Mouse (Mus musculus) lung, embryonic 16.5 days (tissue): ENCODE data around the gene Cyp27b1. TPM values are rescaled to one million over a fixed set of nuclear protein-coding genes. Genes with fewer than 3 reads are reported as not detected.
A peak's percentile ranks its signal among the peaks of the same experiment; 100 is the strongest.

ENCODE experiments used
- ATAC-seq: fragments of 200-750 bp; cut with Nextera tagmentation; 2 replicates; pipeline ENCODE4 v1.8.0; 2017; ENCODE audit warnings: low read depth, mild to moderate bottlenecking, moderate library complexity
- H3K27ac ChIP-seq: fragments of 300-500 bp; sonication (generic); 2 replicates; pipeline ENCODE4 v1.5.1; 2014; ENCODE audit warnings: mild to moderate bottlenecking, control low read depth, low read length
- H3K27me3 ChIP-seq: fragments of 300-500 bp; sonication (generic); 2 replicates; pipeline ENCODE4 v1.6.1; 2014; ENCODE audit warnings: low read depth, low read length, mixed read lengths; ENCODE audit not compliant: control insufficient read depth, insufficient read depth
- H3K36me3 ChIP-seq: fragments of 300-500 bp; sonication (generic); 2 replicates; pipeline ENCODE4 v1.6.1; 2014; ENCODE audit warnings: low read length; ENCODE audit not compliant: control insufficient read depth, insufficient read depth
- H3K4me1 ChIP-seq: fragments of 300-500 bp; sonication (generic); replicated peaks from 2 replicates; pipeline ENCODE4 v1.6.1; 2014; ENCODE audit warnings: low read length, mixed read lengths; ENCODE audit not compliant: control insufficient read depth, insufficient read depth
- H3K4me2 ChIP-seq: fragments of 300-500 bp; sonication (generic); 2 replicates; pipeline ENCODE4 v1.6.1; 2014; ENCODE audit warnings: low read depth, low read length, control low read depth
- H3K4me3 ChIP-seq: fragments of 300-500 bp; sonication (generic); 2 replicates; pipeline ENCODE4 v1.5.1; 2014; ENCODE audit warnings: mild to moderate bottlenecking, low read length, control low read depth
- H3K9ac ChIP-seq: fragments of 300-500 bp; sonication (generic); 2 replicates; pipeline ENCODE4 v1.6.1; 2014; ENCODE audit warnings: low read length, control low read depth
- H3K9me3 ChIP-seq: fragments of 300-500 bp; sonication (generic); 2 replicates; pipeline ENCODE4 v1.6.1; 2016; ENCODE audit warnings: low read length; ENCODE audit not compliant: control insufficient read depth
- WGBS: fragments of 180-500 bp; shearing (Covaris S2); extraction: QIAGEN DNeasy Blood & Tissue Kit; methylation state at CpG from one replicate; pipeline ENCODE4 v1.1.7; 2014; 5-methylcytosine and 5-hydroxymethylcytosine counted together
- polyA plus RNA-seq: library from polyadenylated mRNA; unstranded; fragments of >200 nt; fragmentation: Nextera tagmentation; extraction: Ambion mirVana; gene quantifications from 2 replicates; pipeline ENCODE4 v1.2.1, GENCODE M21; 2015

The Cyp27b1 gene
- polyA plus RNA-seq, 1 experiment from 2014 or later, result 0.11 TPM

DNA sequence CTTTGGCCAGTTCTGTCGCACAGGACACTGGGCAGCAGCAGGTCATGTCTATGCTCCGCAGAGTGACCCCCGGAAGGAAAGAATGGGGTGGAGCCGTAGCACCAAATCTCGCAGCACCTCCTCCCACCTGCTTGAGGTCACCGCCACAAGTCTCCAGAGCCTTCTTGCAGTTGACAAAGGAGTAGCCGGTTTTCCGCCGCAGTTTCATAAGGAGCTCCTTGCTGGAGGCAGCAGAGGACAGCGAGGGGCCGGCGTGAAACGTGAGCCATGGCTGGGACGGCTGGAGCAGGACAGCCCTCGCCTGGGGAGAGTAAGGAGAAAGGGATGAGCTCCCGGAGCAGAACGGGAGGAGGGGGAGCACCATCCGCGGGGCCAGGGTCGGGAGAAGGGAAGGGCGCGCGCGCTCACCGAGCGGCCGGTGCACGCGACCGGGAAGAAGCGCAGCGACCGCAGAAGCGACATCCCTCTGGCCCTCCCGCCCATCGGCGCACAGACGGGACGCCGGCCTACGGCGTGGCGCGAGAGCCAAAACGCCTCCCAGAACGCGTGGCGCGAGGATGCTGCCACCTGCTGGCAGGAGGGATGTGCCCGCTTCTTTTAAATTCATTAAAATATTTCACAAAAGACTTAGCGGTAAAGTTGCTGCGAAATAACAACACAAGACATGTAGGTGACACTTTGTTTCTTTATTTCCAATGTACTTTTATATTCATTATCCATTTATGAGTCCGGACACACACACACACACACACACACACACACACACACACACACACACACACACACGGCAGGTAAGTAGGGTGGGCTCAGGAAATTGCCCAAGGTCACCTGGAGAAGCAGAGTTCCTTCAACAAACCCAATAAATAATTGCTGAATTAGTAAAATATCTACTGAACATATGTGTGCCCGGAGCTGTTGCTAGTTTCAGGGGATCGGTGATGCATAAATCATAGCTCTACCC is 17.4 kb upstream of the Cyp27b1 start, which contains the start of gene Tsfm:
Gene Tsfm, minus strand, starts transcription at position 505 of the 961 bp plus-strand sequence.
- H3K36me3 ChIP-seq, result peaks cover 15% of the 10 kb centered on the region
- WGBS, result 5% methylated on average over 56 of the region's 56 CpGs
- peak within 1 kb of the TSS; percentile 71 for H3K4me2 ChIP-seq
- H3K27me3 ChIP-seq, result no peaks in the 10 kb centered on the region
- H3K4me1 ChIP-seq, result no peaks in the 10 kb centered on the region; the same call in 1 of the 2 replicates
- H3K27ac ChIP-seq, result peak within 1 kb of the TSS; percentile 74
- peak; percentile 92 for ATAC-seq
- peak within 1 kb of the TSS; percentile 91 for H3K9ac ChIP-seq
- no peaks in the 10 kb centered on the region for H3K9me3 ChIP-seq
- H3K4me3 ChIP-seq, result peak within 1 kb of the TSS; percentile 90

DNA sequence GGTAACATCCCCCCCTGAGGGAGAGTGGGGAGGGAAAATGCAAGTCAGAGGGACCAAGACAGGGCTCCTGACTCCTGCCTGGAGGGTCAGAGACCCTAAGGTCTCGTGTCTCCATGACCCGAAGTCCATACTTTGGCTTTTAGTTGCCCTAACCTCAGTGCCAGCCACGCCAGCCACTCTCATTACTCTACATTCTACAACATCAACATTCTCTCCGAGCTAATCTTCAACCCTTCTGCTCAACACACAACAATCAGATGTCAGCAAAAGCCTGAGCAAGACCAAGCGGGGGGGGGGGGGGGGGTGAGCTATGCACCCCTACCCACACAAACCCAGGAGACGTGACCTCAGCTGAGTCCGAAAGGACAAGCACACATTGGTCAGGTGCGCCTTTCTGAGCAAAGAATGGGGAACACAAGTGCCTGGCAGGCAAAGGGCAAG is 14.7 kb upstream of the Cyp27b1 start:
- no peak overlapping the region for H3K9ac ChIP-seq
- H3K9me3 ChIP-seq, result no peaks in the 10 kb centered on the region
- H3K4me3 ChIP-seq, result no peak overlapping the region
- H3K36me3 ChIP-seq, result peaks cover 3% of the 10 kb centered on the region; the same call in 1 of the 2 replicates
- no peak for ATAC-seq
- no peaks in the 10 kb centered on the region; the same call in 1 of the 2 replicates for H3K27me3 ChIP-seq
- no peaks in the 10 kb centered on the region; the same call in 1 of the 2 replicates for H3K4me1 ChIP-seq
- H3K4me2 ChIP-seq, result no peak overlapping the region
- H3K27ac ChIP-seq, result no peak overlapping the region
- WGBS, result 75% methylated on average over 8 of the region's 8 CpGs

DNA sequence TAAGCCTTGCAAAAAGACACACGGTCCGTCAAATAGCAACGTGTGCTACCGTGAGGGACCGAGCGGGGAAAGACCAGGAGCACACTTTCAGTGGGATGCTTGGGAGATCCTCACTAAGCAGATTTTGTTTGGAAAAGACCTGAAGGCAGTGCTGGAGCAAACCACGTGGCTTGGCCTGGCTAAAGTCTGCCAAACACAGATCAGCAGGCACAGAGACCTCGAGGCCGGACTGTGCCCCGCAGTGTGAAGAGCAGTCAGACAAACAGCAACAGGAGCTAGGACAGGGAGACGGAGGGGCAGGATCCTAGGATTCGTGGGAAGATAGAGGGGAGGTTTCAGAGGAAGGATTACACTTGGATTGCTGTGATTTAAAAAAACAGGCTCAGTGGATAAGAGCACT is 11.8 kb upstream of the Cyp27b1 start:
- H3K4me1 ChIP-seq, result 0 out of 2 replicates have a peak, but pooled peaks cover 2% of the 10 kb centered on the region
- ATAC-seq, result no peak

DNA sequence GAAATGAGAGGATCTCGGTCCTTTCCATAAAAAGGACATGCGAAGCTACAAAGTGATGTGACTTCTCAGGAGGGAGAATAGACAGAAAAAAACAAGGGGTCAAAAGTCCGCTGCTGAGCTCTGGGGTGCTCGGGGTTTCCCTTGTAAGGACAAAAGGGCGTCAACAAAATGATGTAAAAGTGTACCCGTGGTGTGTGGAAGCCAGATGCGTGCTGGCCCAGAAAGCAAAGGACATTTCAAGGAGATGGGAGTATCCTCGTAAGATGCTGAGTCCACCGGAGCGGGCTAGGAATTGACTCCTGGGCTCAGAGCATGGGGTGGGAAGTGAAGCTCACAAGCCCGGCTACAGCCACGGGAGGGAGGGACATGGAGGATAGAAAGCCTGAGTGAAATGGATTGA is 10.4 kb upstream of the Cyp27b1 start:
- H3K9me3 ChIP-seq, result no peaks in the 10 kb centered on the region
- ATAC-seq, result no peak
- no peak overlapping the region for H3K4me3 ChIP-seq
- no peak overlapping the region for H3K9ac ChIP-seq
- H3K27me3 ChIP-seq, result no peaks in the 10 kb centered on the region; the same call in 1 of the 2 replicates
- peaks cover 6% of the 10 kb centered on the region for H3K4me1 ChIP-seq
- no peaks in the 10 kb centered on the region for H3K36me3 ChIP-seq
- no peak overlapping the region for H3K4me2 ChIP-seq
- 76% methylated on average over 12 of the region's 12 CpGs for WGBS
- H3K27ac ChIP-seq, result no peak overlapping the region

More for the DNA sequence above, 11.8 kb upstream of the Cyp27b1 start:
- Histone ChIP-seq H3K4me3 (no peak overlapping the region), H3K36me3 (no peaks in the 10 kb centered on the region), H3K27me3 (no peaks in the 10 kb centered on the region; the same call in 1 of the 2 replicates), H3K27ac (no peak overlapping the region), H3K9me3 (no peaks in the 10 kb centered on the region), H3K9ac (no peak overlapping the region), H3K4me2 (no peak overlapping the region)
- 74% methylated on average over 12 of the region's 12 CpGs for WGBS

DNA sequence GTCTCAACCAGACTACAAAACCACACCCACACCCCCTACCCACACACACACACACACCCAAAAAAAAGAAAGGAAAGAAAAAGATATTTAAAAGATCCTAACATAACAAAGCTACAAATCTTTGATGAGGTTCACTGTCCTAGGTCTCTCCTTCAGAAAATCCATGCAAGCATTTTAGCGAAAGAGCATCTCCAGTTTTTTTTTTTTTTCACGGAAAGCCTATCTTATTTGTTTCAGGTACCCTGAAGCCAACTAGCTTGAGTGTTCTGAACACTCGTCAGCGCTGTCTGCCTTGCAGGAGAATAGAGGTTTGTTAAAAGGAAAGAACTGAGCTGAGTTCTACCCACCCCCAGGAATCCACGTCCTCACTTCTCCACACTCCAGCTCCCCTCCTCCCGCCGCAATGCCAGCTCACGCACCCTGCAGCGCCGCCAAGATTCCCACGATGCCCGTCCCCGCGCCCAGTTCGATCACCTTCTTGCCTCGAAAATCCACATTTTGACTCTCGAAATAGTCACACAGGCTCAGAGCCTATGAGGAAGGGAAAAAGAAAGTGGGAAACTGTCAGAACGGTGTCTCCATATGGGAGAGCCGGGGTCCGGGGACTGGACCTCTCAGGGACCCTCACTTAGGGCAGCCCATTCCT is 7.4 kb upstream of the Cyp27b1 start:
- peaks cover 10% of the 10 kb centered on the region for H3K4me1 ChIP-seq
- peak overlapping the region; percentile 69 for H3K9ac ChIP-seq
- peak overlapping the region; percentile 84 for H3K4me2 ChIP-seq
- no peaks in the 10 kb centered on the region; the same call in 1 of the 2 replicates for H3K36me3 ChIP-seq
- peak; percentile 17; the same call in 1 of the 2 replicates for ATAC-seq
- peak overlapping the region; percentile 90 for H3K4me3 ChIP-seq
- no peaks in the 10 kb centered on the region for H3K9me3 ChIP-seq
- H3K27me3 ChIP-seq, result no peaks in the 10 kb centered on the region; the same call in 1 of the 2 replicates
- WGBS, result under 1% methylated on average over 20 of the region's 20 CpGs
- H3K27ac ChIP-seq, result no peak overlapping the region

DNA sequence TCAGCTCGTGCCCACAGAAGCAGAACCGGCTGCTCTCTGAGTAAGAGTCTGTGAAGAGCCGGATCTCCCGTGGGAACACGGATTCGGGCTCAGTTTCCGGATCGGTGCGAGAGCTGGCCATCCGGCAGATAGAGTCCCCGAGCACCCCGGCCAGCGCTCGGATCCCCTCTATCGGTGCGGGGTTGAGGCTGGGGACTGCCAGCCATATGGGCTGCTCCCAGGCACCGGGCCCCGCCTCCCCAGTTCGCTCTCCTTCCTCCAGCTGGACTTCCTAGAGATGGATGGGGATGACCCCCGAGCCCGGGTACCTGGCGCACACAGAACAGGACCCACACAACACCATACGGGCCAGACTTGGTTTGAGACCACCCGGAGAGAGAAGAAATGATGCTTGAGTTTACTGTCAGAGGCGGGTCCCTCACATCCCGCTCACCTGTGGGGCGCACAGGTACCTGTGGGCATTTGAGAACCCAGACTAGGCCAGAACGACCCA is 6.7 kb upstream of the Cyp27b1 start, which contains the start of the genes Mettl1 and Eef1akmt3:
Gene Mettl1, plus strand, starts transcription at position 141 of the 493 bp plus-strand sequence.
Gene Eef1akmt3, minus strand, starts transcription at position 240 of the 493 bp plus-strand sequence.
- Histone ChIP-seq H3K4me1 (peaks cover 10% of the 10 kb centered on the region), H3K9ac (peak within 1 kb of the TSS; percentile 69), H3K9me3 (no peaks in the 10 kb centered on the region), H3K4me2 (peak within 1 kb of the TSS; percentile 84), H3K27me3 (no peaks in the 10 kb centered on the region; the same call in 1 of the 2 replicates), H3K36me3 (peaks cover 1% of the 10 kb centered on the region; the same call in 1 of the 2 replicates), H3K4me3 (peak within 1 kb of the TSS; percentile 90), H3K27ac (peak within 1 kb of the TSS; percentile 62; the same call in 1 of the 2 replicates)
- under 1% methylated on average over 28 of the region's 28 CpGs for WGBS
- peak; percentile 70 for ATAC-seq

DNA sequence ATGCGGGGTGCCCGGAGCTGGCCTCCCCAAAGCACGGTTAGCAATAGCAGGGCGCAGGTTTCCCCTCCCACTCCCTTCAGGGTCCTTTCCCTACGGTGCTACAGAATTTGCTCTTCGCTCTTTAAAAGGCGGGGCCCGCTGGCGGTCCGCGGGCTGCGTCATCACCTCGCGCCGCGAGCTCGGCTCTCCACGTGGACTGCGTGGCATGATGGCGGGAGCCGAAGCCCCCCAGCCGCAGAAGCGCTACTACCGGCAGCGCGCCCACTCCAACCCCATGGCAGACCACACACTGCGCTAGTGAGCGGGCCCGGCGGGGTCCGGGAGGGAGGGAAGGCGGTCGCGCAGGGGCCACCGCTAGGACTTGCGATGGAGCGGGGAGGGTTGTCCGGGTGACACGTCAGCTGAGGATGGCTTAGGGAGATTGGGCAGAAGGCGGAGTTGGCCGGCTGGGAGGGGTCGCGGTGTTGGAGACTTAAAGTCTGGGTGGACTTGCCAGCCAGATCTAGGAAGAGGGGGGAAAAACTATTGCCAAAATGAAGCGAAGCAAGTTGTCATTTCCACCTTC is 6.2 kb upstream of the Cyp27b1 start:
- ATAC-seq, result peak; percentile 91
- no peaks in the 10 kb centered on the region; the same call in 1 of the 2 replicates for H3K27me3 ChIP-seq
- H3K9ac ChIP-seq, result peak overlapping the region; percentile 69
- peak overlapping the region; percentile 84 for H3K4me2 ChIP-seq
- H3K4me1 ChIP-seq, result peaks cover 10% of the 10 kb centered on the region
- H3K27ac ChIP-seq, result peak overlapping the region; percentile 62; the same call in 1 of the 2 replicates
- H3K36me3 ChIP-seq, result peaks cover 2% of the 10 kb centered on the region; the same call in 1 of the 2 replicates
- WGBS, result under 1% methylated on average over 44 of the region's 44 CpGs
- no peaks in the 10 kb centered on the region for H3K9me3 ChIP-seq
- H3K4me3 ChIP-seq, result peak overlapping the region; percentile 90

DNA sequence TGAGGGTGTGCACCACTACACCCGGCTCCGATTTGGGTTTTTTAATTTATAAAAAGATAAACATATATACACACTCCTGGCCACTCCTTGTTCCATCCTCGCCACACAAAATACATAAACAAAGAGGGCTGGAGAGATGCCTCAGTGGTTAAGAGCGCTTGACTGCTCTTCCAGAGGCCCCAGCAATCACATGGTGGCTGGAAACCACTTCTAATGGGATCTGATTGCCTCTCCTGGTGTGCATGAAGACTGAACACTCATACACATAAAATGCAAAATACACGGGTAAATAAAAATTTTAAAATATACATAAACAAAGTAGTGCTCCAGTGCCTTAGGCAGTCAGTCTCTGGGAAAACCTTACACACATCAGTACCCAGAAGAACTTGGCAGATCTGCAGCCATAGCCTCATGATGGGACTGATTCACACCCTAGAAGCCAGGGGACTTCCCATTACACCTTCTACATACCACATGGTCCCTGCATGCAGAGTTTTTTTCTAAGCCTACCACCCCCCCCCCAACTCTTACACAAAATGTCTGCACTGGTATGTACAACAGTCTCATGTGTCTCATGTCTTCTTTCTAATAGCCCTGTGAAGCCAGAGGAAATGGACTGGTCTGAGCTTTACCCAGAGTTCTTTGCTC is 5.5 kb upstream of the Cyp27b1 start:
- H3K4me1 ChIP-seq, result peaks cover 10% of the 10 kb centered on the region
- peaks cover 2% of the 10 kb centered on the region; the same call in 1 of the 2 replicates for H3K36me3 ChIP-seq
- peak overlapping the region; percentile 90 for H3K4me3 ChIP-seq
- peak overlapping the region; percentile 69 for H3K9ac ChIP-seq
- no peak for ATAC-seq
- peak overlapping the region; percentile 62; the same call in 1 of the 2 replicates for H3K27ac ChIP-seq
- no peaks in the 10 kb centered on the region for H3K9me3 ChIP-seq
- WGBS, result 4% methylated on average over 5 of the region's 5 CpGs
- H3K27me3 ChIP-seq, result peaks cover 3% of the 10 kb centered on the region
- peak overlapping the region; percentile 84 for H3K4me2 ChIP-seq
